Mouse (Mus musculus) MEL (cell line): ENCODE measurements around the gene Fmo5.

Source experiments
- CTCF ChIP-seq, 3 experiments: IDR thresholded peaks in 2 of 3; conservative IDR thresholded peaks in 1 of 3; 2 replicates each; pipeline ENCODE4 v1.5.1; 2011 to 2012; ENCODE audit warnings: low read length in 3 of 3, low read depth in 2 of 3, mild to moderate bottlenecking in 2 of 3, improper control_type of control experiment in 1 of 3, inconsistent platforms in 1 of 3, mixed read lengths in 1 of 3, moderate library complexity in 1 of 3; ENCODE audit not compliant: control insufficient read depth in 1 of 3, insufficient read depth in 1 of 3, poor library complexity in 1 of 3, severe bottlenecking in 1 of 3
- EP300 ChIP-seq, 2 experiments: IDR thresholded peaks; 2 replicates each; pipeline ENCODE4 v1.6.1; 2011; ENCODE audit warnings: improper control_type of control experiment in 2 of 2, low read length in 2 of 2, low read depth in 1 of 2, mild to moderate bottlenecking in 1 of 2
- GATA1 ChIP-seq: IDR thresholded peaks from 2 replicates; pipeline ENCODE4 v1.6.1; 2011; ENCODE audit warnings: low read depth, low read length, improper control_type of control experiment
- HCFC1 ChIP-seq: IDR thresholded peaks from 2 replicates; pipeline ENCODE4 v1.6.1; 2012; ENCODE audit warnings: low read depth, mild to moderate bottlenecking, inconsistent platforms, low read length, improper control_type of control experiment, moderate library complexity
- NRF1 ChIP-seq: IDR thresholded peaks from 2 replicates; pipeline ENCODE4 v1.6.1; 2014; ENCODE audit warnings: low read depth, mild to moderate bottlenecking, inconsistent platforms, low read length, improper control_type of control experiment, moderate library complexity; ENCODE audit not compliant: poor library complexity, insufficient read depth, severe bottlenecking
- POLR2A ChIP-seq, 2 experiments: IDR thresholded peaks; 2 replicates each; pipeline ENCODE4 v1.6.1; 2011 to 2012; ENCODE audit warnings: low read length in 2 of 2, mild to moderate bottlenecking in 2 of 2, control low read depth in 1 of 2, improper control_type of control experiment in 1 of 2, low read depth in 1 of 2, moderate library complexity in 1 of 2; ENCODE audit not compliant: control insufficient read depth in 1 of 2, insufficient read depth in 1 of 2, poor library complexity in 1 of 2
- RAD21 ChIP-seq: IDR thresholded peaks from 2 replicates; pipeline ENCODE4 v1.6.1; 2011; ENCODE audit warnings: mild to moderate bottlenecking, low read depth, low read length, improper control_type of control experiment
- SMC3 ChIP-seq: IDR thresholded peaks from 2 replicates; pipeline ENCODE4 v1.6.1; 2011; ENCODE audit warnings: low read depth, low read length, improper control_type of control experiment
- TBP ChIP-seq: IDR thresholded peaks from 2 replicates; pipeline ENCODE4 v1.8.0; 2011; ENCODE audit warnings: low read depth, low read length, improper control_type of control experiment

GRCm38 (mm10) chr3:97620657-97621056 lies 7.9 kb upstream of the Fmo5 start:
- TF ChIP-seq RAD21 (no peak), CTCF (IDR thresholded peaks at IDR 0.05 in 2 of 3, conservative IDR thresholded peaks at IDR 0.05 in 1 of 3; ENCODE audit: control insufficient read depth in 1 of 3, insufficient read depth in 1 of 3, low read depth in 2 of 3, low read length in 3 of 3, poor library complexity in 1 of 3, severe bottlenecking in 1 of 3) (no peak), TBP (no peak), EP300 (IDR thresholded peaks at IDR 0.05; ENCODE audit: low read depth in 1 of 2, low read length in 2 of 2) (no peak), GATA1 (no peak), POLR2A (IDR thresholded peaks at IDR 0.05; ENCODE audit: control insufficient read depth in 1 of 2, insufficient read depth in 1 of 2, low read depth in 1 of 2, low read length in 2 of 2, poor library complexity in 1 of 2) (no peak), HCFC1 (no peak), SMC3 (no peak), NRF1 (no peak)
